Mouse (Mus musculus) cerebral cortex, adult 2 months (tissue): Measurements from ENCODE around the gene Ccr10.

Source experiments
- WGBS: fragments of 180-500 bp; shearing (Covaris S2); methylation state at CpG from one replicate; pipeline ENCODE4 v1.1.7; 2018; 5-methylcytosine and 5-hydroxymethylcytosine counted together

Ccr10 gene

GRCm38 (mm10) chr11:101152825-101153224, 22.4 kb downstream of the Ccr10 start:
- 73% methylated on average over 1 of the region's 1 CpGs for WGBS

GRCm38 (mm10) chr11:101151063-101151462, 24.2 kb downstream of the Ccr10 start:
- WGBS: 57% methylated on average over 2 of the region's 2 CpGs

GRCm38 (mm10) chr11:101149178-101150105, 25.8 kb downstream of the Ccr10 start:
- 62% methylated on average over 9 of the region's 9 CpGs for WGBS

- 82% methylated on average over 10 of the region's 10 CpGs for WGBS
These were observed 26.5 kb downstream of the Ccr10 start for GRCm38 (mm10) chr11:101148751-101149150.

- 31% methylated on average over 10 of the region's 10 CpGs for WGBS
These were observed 28.9 kb downstream of the Ccr10 start for GRCm38 (mm10) chr11:101146377-101146776.

- WGBS: 24% methylated on average over 19 of the region's 19 CpGs
These were observed 31.7 kb downstream of the Ccr10 start for GRCm38 (mm10) chr11:101143338-101144225.

GRCm38 (mm10) chr11:101142215-101142967, 32.9 kb downstream of the Ccr10 start:
- WGBS: 96% methylated on average over 10 of the region's 10 CpGs

- 89% methylated on average over 8 of the region's 8 CpGs for WGBS
These were observed 34.2 kb downstream of the Ccr10 start for GRCm38 (mm10) chr11:101141088-101141487.

GRCm38 (mm10) chr11:101140164-101140819, 35.0 kb downstream of the Ccr10 start:
- WGBS: 17% methylated on average over 27 of the region's 27 CpGs

GRCm38 (mm10) chr11:101138536-101139181, 36.6 kb downstream of the Ccr10 start:
- 34% methylated on average over 15 of the region's 15 CpGs for WGBS

- 79% methylated on average over 7 of the region's 7 CpGs for WGBS
These were observed 38.2 kb downstream of the Ccr10 start for GRCm38 (mm10) chr11:101137000-101137399.

GRCm38 (mm10) chr11:101134217-101134865, 40.9 kb downstream of the Ccr10 start:
- 68% methylated on average over 13 of the region's 13 CpGs for WGBS

- WGBS: 69% methylated on average over 12 of the region's 12 CpGs
These were observed 42.2 kb downstream of the Ccr10 start for GRCm38 (mm10) chr11:101133037-101133436.

GRCm38 (mm10) chr11:101131701-101132100, 43.5 kb downstream of the Ccr10 start:
- 84% methylated on average over 6 of the region's 6 CpGs for WGBS

GRCm38 (mm10) chr11:101131187-101131586, 44.1 kb downstream of the Ccr10 start:
- WGBS: 50% methylated on average over 2 of the region's 2 CpGs

GRCm38 (mm10) chr11:101130056-101130756, 45.0 kb downstream of the Ccr10 start:
- 42% methylated on average over 18 of the region's 18 CpGs for WGBS

GRCm38 (mm10) chr11:101128996-101129577, 46.2 kb downstream of the Ccr10 start:
- 77% methylated on average over 11 of the region's 11 CpGs for WGBS

GRCm38 (mm10) chr11:101127075-101127474, 48.2 kb downstream of the Ccr10 start:
- WGBS: 100% methylated on average over 1 of the region's 1 CpGs

- 96% methylated on average over 7 of the region's 9 CpGs for WGBS
These were observed 50.2 kb downstream of the Ccr10 start for GRCm38 (mm10) chr11:101125008-101125407.
